Mouse (Mus musculus): ENCODE data around the gene Mamdc2. TPM values are rescaled to one million over a fixed set of nuclear protein-coding genes. Genes with fewer than 3 reads are reported as not detected.
A peak's percentile ranks its signal among the peaks of the same experiment; 100 is the strongest.

Gene Mamdc2
- polyA plus RNA-seq, 1 experiment from 2014 or later = 0.31 TPM

- Histone ChIP-seq H3K9ac (no peak overlapping the region), H3K4me2 (no peak overlapping the region), H3K4me1 (replicated peaks) (no peaks in the 10 kb centered on the region), H3K36me3 (replicated peaks) (no peaks in the 10 kb centered on the region), H3K27ac (replicated peaks) (no peak overlapping the region), H3K4me3 (replicated peaks) (no peak overlapping the region), H3K9me3 (replicated peaks) (no peaks in the 10 kb centered on the region), H3K27me3 (no peaks in the 10 kb centered on the region)
- ATAC-seq (ENCODE audit: insufficient read depth) = no peak
Observed at GRCm38 (mm10) chr19:23479597-23479967, 31.3 kb upstream of the Mamdc2 start.

GRCm38 (mm10) chr19:23478895-23479596, 30.8 kb upstream of the Mamdc2 start:
- Histone ChIP-seq H3K4me2 (no peak overlapping the region), H3K27me3 (no peaks in the 10 kb centered on the region), H3K27ac (replicated peaks) (no peak overlapping the region), H3K36me3 (replicated peaks) (no peaks in the 10 kb centered on the region), H3K9me3 (replicated peaks) (no peaks in the 10 kb centered on the region), H3K4me1 (replicated peaks) (no peaks in the 10 kb centered on the region), H3K4me3 (replicated peaks) (no peak overlapping the region), H3K9ac (no peak overlapping the region)
- ATAC-seq (ENCODE audit: insufficient read depth) = no peak
- WGBS (ENCODE audit: insufficient replicate concordance) = 15% methylated on average over 10 of the region's 10 CpGs

- Histone ChIP-seq H3K36me3 (replicated peaks) (no peaks in the 10 kb centered on the region), H3K27ac (replicated peaks) (no peak overlapping the region), H3K4me2 (no peak overlapping the region), H3K9me3 (replicated peaks) (no peaks in the 10 kb centered on the region), H3K27me3 (no peaks in the 10 kb centered on the region), H3K9ac (no peak overlapping the region), H3K4me3 (replicated peaks) (no peak overlapping the region), H3K4me1 (replicated peaks) (no peaks in the 10 kb centered on the region)
- no peak for ATAC-seq (ENCODE audit: insufficient read depth)
- 37% methylated on average over 6 of the region's 6 CpGs for WGBS (ENCODE audit: insufficient replicate concordance)
Observed at GRCm38 (mm10) chr19:23477826-23478225, 29.6 kb upstream of the Mamdc2 start.

- H3K4me2 ChIP-seq = no peak overlapping the region
- H3K4me3 ChIP-seq (replicated peaks) = no peak overlapping the region
- no peaks in the 10 kb centered on the region for H3K27me3 ChIP-seq
- H3K9me3 ChIP-seq (replicated peaks) = no peaks in the 10 kb centered on the region
- WGBS (ENCODE audit: insufficient replicate concordance) = 60% methylated on average over 1 of the region's 1 CpGs
- ATAC-seq (ENCODE audit: insufficient read depth) = no peak
- H3K4me1 ChIP-seq (replicated peaks) = no peaks in the 10 kb centered on the region
- H3K9ac ChIP-seq = no peak overlapping the region
- H3K27ac ChIP-seq (replicated peaks) = no peak overlapping the region
- H3K36me3 ChIP-seq (replicated peaks) = no peaks in the 10 kb centered on the region
Observed at GRCm38 (mm10) chr19:23467866-23468265, 19.6 kb upstream of the Mamdc2 start.

GRCm38 (mm10) chr19:23467011-23467410, 18.8 kb upstream of the Mamdc2 start:
- Histone ChIP-seq H3K4me3 (replicated peaks) (no peak overlapping the region), H3K4me1 (replicated peaks) (no peaks in the 10 kb centered on the region), H3K36me3 (replicated peaks) (no peaks in the 10 kb centered on the region), H3K9ac (no peak overlapping the region), H3K4me2 (no peak overlapping the region), H3K27ac (replicated peaks) (no peak overlapping the region), H3K9me3 (replicated peaks) (no peaks in the 10 kb centered on the region), H3K27me3 (no peaks in the 10 kb centered on the region)
- 32% methylated on average over 2 of the region's 2 CpGs for WGBS (ENCODE audit: insufficient replicate concordance)
- ATAC-seq (ENCODE audit: insufficient read depth) = no peak

- no peak overlapping the region for H3K9ac ChIP-seq
- no peak overlapping the region for H3K27ac ChIP-seq (replicated peaks)
- no peaks in the 10 kb centered on the region for H3K9me3 ChIP-seq (replicated peaks)
- ATAC-seq (ENCODE audit: insufficient read depth) = no peak
- no peak overlapping the region for H3K4me3 ChIP-seq (replicated peaks)
- no peaks in the 10 kb centered on the region for H3K4me1 ChIP-seq (replicated peaks)
- WGBS (ENCODE audit: insufficient replicate concordance) = 32% methylated on average over 4 of the region's 4 CpGs
- H3K36me3 ChIP-seq (replicated peaks) = no peaks in the 10 kb centered on the region
- no peak overlapping the region for H3K4me2 ChIP-seq
- no peaks in the 10 kb centered on the region for H3K27me3 ChIP-seq
Observed at GRCm38 (mm10) chr19:23457492-23457891, 9.2 kb upstream of the Mamdc2 start.

GRCm38 (mm10) chr19:23451361-23451760, 3.1 kb upstream of the Mamdc2 start:
- no peak for ATAC-seq (ENCODE audit: insufficient read depth)
- Histone ChIP-seq H3K9me3 (replicated peaks) (no peaks in the 10 kb centered on the region), H3K36me3 (replicated peaks) (no peaks in the 10 kb centered on the region), H3K4me2 (no peak overlapping the region), H3K4me1 (replicated peaks) (peaks cover 6% of the 10 kb centered on the region; the same call in 1 of the 2 replicates), H3K4me3 (replicated peaks) (no peak overlapping the region), H3K27ac (replicated peaks) (no peak overlapping the region), H3K27me3 (peaks cover 10% of the 10 kb centered on the region), H3K9ac (no peak overlapping the region)
- 42% methylated on average over 4 of the region's 4 CpGs for WGBS (ENCODE audit: insufficient replicate concordance)

- Histone ChIP-seq H3K36me3 (replicated peaks) (no peaks in the 10 kb centered on the region), H3K4me3 (replicated peaks) (peak overlapping the region; percentile 35), H3K4me1 (replicated peaks) (peaks cover 6% of the 10 kb centered on the region; the same call in 1 of the 2 replicates), H3K27me3 (peaks cover 10% of the 10 kb centered on the region), H3K9me3 (replicated peaks) (no peaks in the 10 kb centered on the region), H3K9ac (no peak overlapping the region), H3K27ac (replicated peaks) (no peak overlapping the region), H3K4me2 (peak overlapping the region; percentile 62)
- 2% methylated on average over 23 of the region's 23 CpGs for WGBS (ENCODE audit: insufficient replicate concordance)
- no peak for ATAC-seq (ENCODE audit: insufficient read depth)
Observed at GRCm38 (mm10) chr19:23447221-23447987, 838 bp downstream of the Mamdc2 start.

- Histone ChIP-seq H3K4me2 (no peak overlapping the region), H3K36me3 (replicated peaks) (no peaks in the 10 kb centered on the region), H3K4me3 (replicated peaks) (no peak overlapping the region), H3K4me1 (replicated peaks) (peaks cover 6% of the 10 kb centered on the region; the same call in 1 of the 2 replicates), H3K27ac (replicated peaks) (no peak overlapping the region), H3K9ac (no peak overlapping the region), H3K9me3 (replicated peaks) (no peaks in the 10 kb centered on the region), H3K27me3 (peaks cover 10% of the 10 kb centered on the region)
- WGBS (ENCODE audit: insufficient replicate concordance) = 18% methylated on average over 7 of the region's 7 CpGs
- no peak for ATAC-seq (ENCODE audit: insufficient read depth)
Observed at GRCm38 (mm10) chr19:23444910-23445845, 3.1 kb downstream of the Mamdc2 start.

GRCm38 (mm10) chr19:23435731-23436130, 12.5 kb downstream of the Mamdc2 start:
- no peak overlapping the region for H3K9ac ChIP-seq
- WGBS (ENCODE audit: insufficient replicate concordance) = 80% methylated on average over 4 of the region's 4 CpGs
- no peaks in the 10 kb centered on the region for H3K4me1 ChIP-seq (replicated peaks)
- no peak overlapping the region for H3K27ac ChIP-seq (replicated peaks)
- no peaks in the 10 kb centered on the region for H3K9me3 ChIP-seq (replicated peaks)
- ATAC-seq (ENCODE audit: insufficient read depth) = no peak
- H3K27me3 ChIP-seq = no peaks in the 10 kb centered on the region
- H3K4me3 ChIP-seq (replicated peaks) = no peak overlapping the region
- H3K4me2 ChIP-seq = no peak overlapping the region
- H3K36me3 ChIP-seq (replicated peaks) = no peaks in the 10 kb centered on the region

- 76% methylated on average over 11 of the region's 11 CpGs for WGBS (ENCODE audit: insufficient replicate concordance)
- no peak overlapping the region for H3K4me2 ChIP-seq
- no peaks in the 10 kb centered on the region for H3K36me3 ChIP-seq (replicated peaks)
- no peak for ATAC-seq (ENCODE audit: insufficient read depth)
- H3K27ac ChIP-seq (replicated peaks) = no peak overlapping the region
- H3K9me3 ChIP-seq (replicated peaks) = no peaks in the 10 kb centered on the region
- no peaks in the 10 kb centered on the region for H3K4me1 ChIP-seq (replicated peaks)
- H3K4me3 ChIP-seq (replicated peaks) = no peak overlapping the region
- H3K27me3 ChIP-seq = no peaks in the 10 kb centered on the region
- H3K9ac ChIP-seq = no peak overlapping the region
Observed at GRCm38 (mm10) chr19:23434433-23434832, 13.8 kb downstream of the Mamdc2 start.
